Mouse (Mus musculus) monocyte, adult 5-6 weeks (primary cell): Measurements from ENCODE around the gene Astn1. TPM values are rescaled to one million over a fixed set of nuclear protein-coding genes. Genes with fewer than 3 reads are reported as not detected.

Experiments used
- ATAC-seq: fragments of 153-309, 156-312 bp; replicated peaks from 2 replicates; pipeline ENCODE4 v1.8.0; 2017; ENCODE audit warnings: mild to moderate bottlenecking; ENCODE audit not compliant: low TSS enrichment, insufficient number of reproducible peaks, severe bottlenecking, poor library complexity, low FRiP score
- total RNA-seq: library from RNA; stranded (forward); fragments of 200-1000, 200-491, 200-594 nt; gene quantifications from 3 replicates; pipeline ENCODE4 v1.2.3, GENCODE M21; 2017

The Astn1 gene
- total RNA-seq, 1 experiment from 2014 or later: not detected

GRCm38 (mm10) chr1:158507610-158508009 is 145.5 kb downstream of the Astn1 start:
- no peak for ATAC-seq

GRCm38 (mm10) chr1:158509112-158509855 is 147.2 kb downstream of the Astn1 start:
- ATAC-seq: no peak

DNA sequence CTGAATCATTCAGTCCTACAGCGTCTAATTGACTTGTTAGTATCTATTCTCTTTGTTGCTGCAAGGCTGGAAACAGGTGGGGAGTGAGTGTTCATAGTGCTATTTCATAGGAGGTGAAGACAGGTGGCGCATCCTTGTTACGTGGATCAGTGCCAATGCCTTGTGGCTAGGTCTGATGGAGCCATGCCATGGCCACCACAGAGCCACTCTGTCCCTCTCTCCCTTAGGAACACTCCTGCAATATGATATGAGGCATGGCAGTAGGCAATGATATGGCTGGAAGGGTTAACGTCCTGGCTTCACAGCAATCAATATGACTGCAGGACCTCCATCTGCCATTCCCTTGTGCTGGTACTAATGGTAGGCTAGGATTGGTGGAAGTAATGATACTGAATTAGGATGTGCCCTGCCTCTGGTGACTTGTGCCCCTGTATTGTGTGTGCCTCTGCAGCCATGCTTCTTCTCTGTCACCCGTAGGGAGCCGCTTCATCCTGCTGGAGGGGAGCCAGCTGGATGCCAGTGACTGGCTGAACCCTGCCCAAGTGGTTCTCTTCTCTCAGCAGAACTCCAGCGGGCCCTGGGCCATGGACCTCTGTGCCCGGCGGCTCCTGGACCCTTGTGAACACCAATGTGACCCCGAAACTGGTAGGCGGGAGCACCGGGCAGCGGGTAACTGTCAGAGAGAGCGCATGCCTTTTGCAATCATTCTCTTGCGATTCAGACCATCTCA is 148.6 kb downstream of the Astn1 start:
- no peak for ATAC-seq

GRCm38 (mm10) chr1:158512089-158512488 is 150.0 kb downstream of the Astn1 start:
- no peak for ATAC-seq

DNA sequence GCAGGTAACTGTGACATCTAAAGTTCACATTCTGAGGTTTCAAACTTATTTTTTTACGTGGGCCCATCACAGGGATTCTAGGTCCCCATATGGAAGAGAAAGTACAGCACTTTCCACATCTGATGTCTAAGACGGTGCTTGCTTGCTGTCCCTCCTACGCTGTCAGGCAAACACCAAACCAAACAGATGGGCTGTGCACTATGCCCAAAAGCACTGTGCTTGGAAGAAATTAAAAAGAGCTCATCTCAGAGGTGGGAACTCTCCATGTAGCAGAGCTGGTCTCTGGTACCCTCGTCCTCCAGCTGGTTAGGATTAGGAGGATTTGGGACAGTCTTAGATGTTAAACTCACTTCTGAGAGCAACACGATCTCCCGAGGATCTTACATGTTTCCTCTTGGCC is 150.6 kb downstream of the Astn1 start:
- no peak for ATAC-seq

- no peak for ATAC-seq
Measured at GRCm38 (mm10) chr1:158513572-158513971, 151.5 kb downstream of the Astn1 start.

DNA sequence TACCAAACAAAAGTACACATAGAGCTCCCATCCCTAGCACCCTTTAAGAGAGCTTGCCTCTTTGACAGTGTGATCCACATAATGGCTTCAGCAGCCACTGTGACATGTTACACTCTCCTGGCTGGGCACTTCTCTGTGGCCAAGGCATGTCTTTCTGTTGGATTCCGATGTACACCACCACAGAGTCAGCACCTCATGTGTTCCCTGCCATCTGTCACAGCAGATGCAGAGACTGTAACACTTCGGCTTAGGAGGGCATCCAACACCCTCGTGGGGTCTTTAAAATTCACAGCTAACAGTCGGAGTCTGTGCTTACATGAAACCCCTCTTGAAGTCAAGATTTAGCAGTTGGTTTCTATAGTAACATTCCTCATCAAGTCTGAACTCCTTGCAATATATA is 154.5 kb downstream of the Astn1 start:
- ATAC-seq: no peak

- ATAC-seq: no peak
Measured at GRCm38 (mm10) chr1:158536195-158536594, 174.1 kb downstream of the Astn1 start.

DNA sequence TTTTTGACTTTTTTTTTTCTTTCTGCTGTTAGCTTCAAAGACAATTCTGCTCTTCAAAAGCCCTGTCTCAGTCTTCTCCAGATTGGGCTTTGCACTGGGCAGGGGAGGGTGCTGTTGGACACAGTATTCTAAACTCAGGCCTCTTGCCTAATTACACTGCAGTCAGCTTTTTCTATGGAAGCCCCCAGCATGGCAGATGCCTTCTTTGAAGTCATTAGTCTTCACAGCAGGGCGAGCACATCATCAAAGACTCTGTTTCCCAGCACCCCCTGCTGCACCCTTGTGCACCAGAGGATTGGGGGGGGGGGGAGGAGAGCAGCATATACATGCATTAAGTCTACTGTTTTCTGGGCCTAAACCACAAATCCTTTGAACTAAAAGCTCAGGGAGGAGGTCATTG is 174.8 kb downstream of the Astn1 start:
- no peak for ATAC-seq

- no peak for ATAC-seq
Measured at GRCm38 (mm10) chr1:158545095-158545494, 183.0 kb downstream of the Astn1 start.

DNA sequence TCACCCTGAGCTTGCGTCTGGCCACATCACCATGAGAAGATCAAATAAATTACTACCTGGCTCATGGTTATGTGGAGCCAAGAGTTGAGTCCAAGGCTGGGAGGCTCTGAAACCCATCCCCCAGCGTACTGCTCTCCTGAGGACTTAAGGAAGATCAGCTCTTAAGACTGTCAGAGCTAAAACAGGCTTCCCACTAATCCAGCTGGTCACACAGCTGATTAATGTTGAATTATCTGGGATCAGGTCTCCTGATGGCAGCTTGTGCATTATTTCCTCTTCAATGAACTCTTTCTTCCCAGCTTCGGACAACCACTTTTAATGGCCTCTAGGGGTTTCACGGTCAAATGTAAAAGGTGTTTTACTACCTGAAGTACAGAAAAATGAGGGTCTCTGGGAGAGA is 184.4 kb downstream of the Astn1 start:
- ATAC-seq: no peak

DNA sequence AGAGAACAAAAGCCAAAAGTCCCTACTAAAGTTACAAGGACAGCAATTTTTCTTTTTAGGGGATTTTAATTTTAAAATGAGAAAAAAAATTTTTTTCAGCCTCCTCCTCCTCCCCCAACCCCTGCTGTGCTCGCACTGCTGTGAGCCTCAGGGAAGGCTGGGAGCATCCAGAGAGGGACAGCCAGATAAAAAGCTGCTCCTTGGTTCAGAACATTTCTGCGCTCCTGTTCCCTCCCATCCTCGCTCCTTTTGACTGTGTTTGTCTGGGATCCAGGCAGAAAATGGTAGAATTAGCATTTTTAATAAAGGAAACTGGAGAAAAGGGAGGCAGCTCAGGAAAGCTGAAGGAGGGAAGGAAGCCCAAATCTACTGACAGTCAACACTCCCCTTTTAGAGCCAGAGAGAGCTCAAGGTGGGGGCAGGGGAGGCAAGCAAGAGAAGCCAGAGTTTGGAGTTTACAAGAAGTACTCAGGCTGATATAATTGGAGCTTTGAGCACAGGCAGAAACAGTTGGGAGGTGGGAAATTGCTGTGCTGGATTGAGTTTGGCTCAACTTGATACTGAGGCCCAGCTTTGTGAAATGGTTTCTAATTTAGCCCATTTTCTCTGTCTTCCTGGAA is 185.6 kb downstream of the Astn1 start:
- no peak for ATAC-seq

DNA sequence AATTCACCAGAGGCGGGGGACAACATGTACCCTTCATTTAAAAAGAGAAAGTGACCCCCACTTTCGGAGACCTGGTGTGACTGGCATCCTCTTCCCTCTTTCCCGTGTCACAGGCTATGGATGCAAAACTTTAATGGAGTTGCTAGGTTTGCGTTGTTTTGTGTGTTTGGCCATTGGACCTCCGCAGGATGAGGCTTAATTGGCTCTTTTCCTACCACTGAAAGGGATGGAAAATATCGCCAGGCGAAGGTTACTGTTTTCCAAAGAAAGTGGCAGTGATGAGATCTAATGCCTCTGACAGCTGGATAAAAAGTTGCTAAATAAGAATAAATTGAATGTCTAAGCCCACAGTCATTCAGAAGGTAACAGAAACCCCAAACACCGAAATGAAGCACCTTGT is 186.2 kb downstream of the Astn1 start:
- ATAC-seq: no peak

DNA sequence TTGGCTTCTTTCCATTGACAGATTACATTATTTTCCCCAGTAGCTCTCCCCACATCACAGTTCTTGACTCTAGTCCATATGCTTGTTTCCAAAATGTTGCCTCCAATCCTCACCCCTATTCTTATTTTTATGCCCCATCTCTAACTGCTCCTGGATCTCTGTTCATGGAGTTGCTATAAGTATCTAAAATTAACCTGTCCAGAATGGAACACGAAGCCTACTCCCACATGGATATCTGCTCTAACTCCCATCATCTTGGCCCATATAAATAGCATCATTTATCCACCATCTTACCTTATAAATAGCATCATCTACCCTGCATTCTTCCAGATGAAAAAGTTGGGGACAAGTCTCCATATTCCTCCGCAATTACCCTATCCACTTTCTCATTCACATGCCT is 187.5 kb downstream of the Astn1 start:
- ATAC-seq: no peak

DNA sequence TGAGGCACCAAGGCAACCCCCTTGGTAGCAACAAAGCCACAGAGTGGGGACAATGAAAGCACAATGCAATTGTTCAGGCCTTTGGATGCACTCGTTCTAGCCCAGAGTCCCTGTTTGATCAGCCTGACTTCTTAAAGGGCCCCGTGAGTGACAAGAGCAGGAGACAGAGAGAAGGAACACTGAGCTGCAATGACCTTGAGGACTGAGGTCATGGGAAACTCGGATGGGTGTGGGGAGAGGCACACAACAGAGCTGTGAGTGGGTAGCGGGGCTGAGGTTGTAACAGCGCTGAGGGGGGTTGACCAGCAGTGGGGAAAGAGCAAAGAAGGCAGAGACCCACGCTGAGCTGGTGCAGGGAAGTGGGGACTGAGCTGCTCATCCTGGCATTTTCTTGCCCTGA is 189.9 kb downstream of the Astn1 start:
- no peak for ATAC-seq

DNA sequence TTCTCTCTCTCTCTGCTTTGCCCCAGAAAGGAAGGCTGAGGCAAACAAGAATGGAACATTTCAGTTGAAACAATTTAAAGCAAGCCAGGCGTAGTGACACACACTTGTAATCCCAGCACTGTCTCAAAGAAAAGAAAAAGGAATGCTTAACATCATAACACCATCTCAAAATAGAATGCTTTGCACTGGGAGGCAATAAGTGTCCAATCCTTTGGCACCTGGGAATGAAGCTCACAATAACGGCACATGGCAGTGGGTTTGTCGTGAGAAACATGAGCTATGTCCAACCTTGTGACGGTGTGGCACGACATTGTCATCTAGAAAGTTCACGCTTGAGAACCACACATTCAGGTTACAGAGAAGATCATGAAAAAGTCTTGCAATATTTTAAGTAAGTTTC is 191.3 kb downstream of the Astn1 start:
- ATAC-seq: no peak

- no peak for ATAC-seq
Measured at GRCm38 (mm10) chr1:158554020-158554505, 192.0 kb downstream of the Astn1 start.

DNA sequence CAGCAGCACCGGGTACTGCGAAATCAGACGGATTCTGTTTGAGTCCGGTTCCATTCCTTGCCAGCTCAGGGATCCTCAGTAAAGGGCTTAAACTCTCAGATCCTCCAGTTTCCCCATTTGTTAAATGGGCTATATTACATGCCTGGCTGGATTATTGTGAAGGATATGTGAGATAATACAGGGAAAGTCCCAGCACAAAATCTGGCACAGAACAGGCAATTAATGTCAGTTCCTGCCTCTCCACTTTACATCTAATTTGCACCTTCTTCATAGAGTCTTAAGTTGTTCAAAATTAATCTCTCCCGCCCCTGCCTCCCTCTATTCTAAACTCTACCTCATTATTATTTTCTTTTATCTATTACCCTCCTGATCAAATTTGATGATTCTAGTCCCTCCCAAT is 211.1 kb downstream of the Astn1 start:
- ATAC-seq: no peak

DNA sequence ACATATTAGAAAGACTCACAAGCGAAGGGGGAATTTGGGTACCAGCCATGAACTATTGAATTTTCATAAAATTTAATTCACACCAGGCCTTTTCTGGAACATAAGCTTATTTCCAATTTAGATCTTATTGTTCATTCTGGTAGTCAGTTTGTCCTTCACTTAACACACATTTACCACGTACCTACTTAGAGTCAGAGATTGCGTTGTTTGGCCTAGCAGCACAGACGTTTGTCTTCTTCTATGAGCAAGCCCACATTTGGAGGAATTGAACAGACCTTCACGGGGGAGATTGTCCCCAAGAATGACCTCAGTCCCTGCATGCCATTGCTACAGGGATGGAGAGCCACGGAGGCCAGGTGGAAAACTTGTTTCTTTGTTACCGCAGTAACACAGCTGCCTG is 211.5 kb downstream of the Astn1 start:
- no peak for ATAC-seq

GRCm38 (mm10) chr1:158575997-158576396 is 213.9 kb downstream of the Astn1 start:
- no peak for ATAC-seq
